Mouse (Mus musculus) embryo, embryonic 9.5 days (tissue): ENCODE measurements around the gene Kazn.

ENCODE experiments used
- DNase-seq: peaks from one replicate; pipeline ENCODE4 v3.0.0-alpha.2; 2017; ENCODE audit errors: extremely low spot score

Kazn gene

GRCm38 (mm10) chr4:142239240-142240126 lies at the start of gene Kazn:
TSS of gene Kazn (minus strand) at chr4:142239401.
- peak; percentile 98 for DNase-seq

- DNase-seq, result no peak
Measured at GRCm38 (mm10) chr4:142285471-142285870, 46.3 kb upstream of the Kazn start.

- DNase-seq, result no peak
Measured at GRCm38 (mm10) chr4:142283867-142284266, 44.7 kb upstream of the Kazn start.

- no peak for DNase-seq
Measured at GRCm38 (mm10) chr4:142278197-142278575, 39.0 kb upstream of the Kazn start.

- no peak for DNase-seq
Measured at GRCm38 (mm10) chr4:142277481-142278196, 38.4 kb upstream of the Kazn start.

GRCm38 (mm10) chr4:142275242-142275641 lies 36.0 kb upstream of the Kazn start:
- DNase-seq, result no peak

GRCm38 (mm10) chr4:142274441-142275234 lies 35.4 kb upstream of the Kazn start:
- no peak for DNase-seq

GRCm38 (mm10) chr4:142271506-142271905 lies 32.3 kb upstream of the Kazn start:
- DNase-seq, result no peak

- no peak for DNase-seq
Measured at GRCm38 (mm10) chr4:142267832-142268231, 28.6 kb upstream of the Kazn start.

GRCm38 (mm10) chr4:142267348-142267819 lies 28.2 kb upstream of the Kazn start:
- no peak for DNase-seq

- DNase-seq, result no peak
Measured at GRCm38 (mm10) chr4:142264335-142264734, 25.1 kb upstream of the Kazn start.

- DNase-seq, result no peak
Measured at GRCm38 (mm10) chr4:142261725-142262124, 22.5 kb upstream of the Kazn start.

GRCm38 (mm10) chr4:142258730-142259129 lies 19.5 kb upstream of the Kazn start:
- no peak for DNase-seq

- no peak for DNase-seq
Measured at GRCm38 (mm10) chr4:142254088-142254487, 14.9 kb upstream of the Kazn start.

GRCm38 (mm10) chr4:142251471-142252354 lies 12.5 kb upstream of the Kazn start:
- no peak for DNase-seq

- no peak for DNase-seq
Measured at GRCm38 (mm10) chr4:142250054-142250453, 10.9 kb upstream of the Kazn start.

GRCm38 (mm10) chr4:142249401-142249800 lies 10.2 kb upstream of the Kazn start:
- DNase-seq, result peak; percentile 73

- DNase-seq, result peak; percentile 80
Measured at GRCm38 (mm10) chr4:142248426-142248825, 9.2 kb upstream of the Kazn start.

GRCm38 (mm10) chr4:142246698-142247097 lies 7.5 kb upstream of the Kazn start:
- DNase-seq, result no peak

- DNase-seq, result no peak
Measured at GRCm38 (mm10) chr4:142244641-142245040, 5.4 kb upstream of the Kazn start.
